Mouse (Mus musculus) induced T-regulatory cell, adult 2 months (primary cell): ENCODE data around the gene Lgals3.

ENCODE experiments used
- DNase-seq: peaks from one replicate; pipeline ENCODE4 v3.0.0-alpha.2; 2012; ENCODE audit warnings: low read depth

The Lgals3 gene

GRCm38 (mm10) chr14:47432987-47433386 is 65.4 kb downstream of the Lgals3 start:
- peak; percentile 34 for DNase-seq
